Mouse (Mus musculus): ENCODE measurements around the gene Serpinf1. TPM values are rescaled to one million over a fixed set of nuclear protein-coding genes. Genes with fewer than 3 reads are reported as not detected.

The Serpinf1 gene
- total RNA-seq (2021): 10 to 100 TPM in 1 of 2 experiments, 1 to 10 TPM in 1; 9.7 to 10.5 TPM
- long read RNA-seq, experiment 1, partial matches to known transcripts: 0 of 1 reads
- long read RNA-seq, experiment 1, other reads (novel, unspliced or antisense): 0 of 1 reads
- long read RNA-seq, experiment 2, partial matches to known transcripts: 1 of 4 reads
- long read RNA-seq, experiment 2, other reads (novel, unspliced or antisense): 2 of 4 reads

GRCm38 (mm10) chr11:75422013-75422792 lies at the start of gene Serpinf1:
Serpinf1 (minus strand) TSS chr11:75422701.
- no peak for TF ChIP-seq CTCF (IDR thresholded peaks at IDR 0.05)
- no peak within 1 kb of the TSS for H3K27ac ChIP-seq
- no peak for DNase-seq (ENCODE audit: extremely low spot score in 1 of 2, low spot score in 2 of 2)
- intact Hi-C loops (cut with DNase I): no loop called here
- no peak within 1 kb of the TSS for H3K4me3 ChIP-seq

DNA sequence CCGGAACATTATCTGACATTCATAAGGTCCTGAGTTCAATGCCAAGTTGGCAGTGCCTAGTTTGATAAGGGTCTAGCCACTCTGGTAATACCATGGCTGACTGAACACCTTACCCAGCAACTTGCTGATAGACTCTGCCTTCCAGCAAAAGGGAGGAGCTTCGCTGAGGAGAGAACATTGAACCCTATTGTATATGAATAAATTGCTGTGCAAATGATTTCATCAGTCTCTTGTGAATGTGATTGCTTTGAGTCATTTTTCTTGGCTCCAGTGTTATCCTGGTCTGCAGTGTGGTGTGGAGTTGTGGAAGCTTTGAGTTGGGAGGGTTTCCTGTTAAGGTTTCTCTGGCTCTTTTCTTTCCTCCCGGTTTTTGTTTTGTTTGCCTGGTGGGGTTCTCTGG lies 48.2 kb upstream of the Serpinf1 start:
- DNase-seq (ENCODE audit: extremely low spot score in 1 of 2, low spot score in 2 of 2): no peak
- intact Hi-C loops (cut with DNase I): no loop called here
- H3K4me3 ChIP-seq: no peak overlapping the region
- TF ChIP-seq CTCF (IDR thresholded peaks at IDR 0.05): no peak
- no peak overlapping the region for H3K27ac ChIP-seq

GRCm38 (mm10) chr11:75469261-75469660 lies 46.8 kb upstream of the Serpinf1 start:
- intact Hi-C loops (cut with DNase I): no loop called here
- Histone ChIP-seq H3K4me3 (no peak overlapping the region), H3K27ac (no peak overlapping the region)
- TF ChIP-seq CTCF (IDR thresholded peaks at IDR 0.05): no peak
- DNase-seq (ENCODE audit: extremely low spot score in 1 of 2, low spot score in 2 of 2): no peak

DNA sequence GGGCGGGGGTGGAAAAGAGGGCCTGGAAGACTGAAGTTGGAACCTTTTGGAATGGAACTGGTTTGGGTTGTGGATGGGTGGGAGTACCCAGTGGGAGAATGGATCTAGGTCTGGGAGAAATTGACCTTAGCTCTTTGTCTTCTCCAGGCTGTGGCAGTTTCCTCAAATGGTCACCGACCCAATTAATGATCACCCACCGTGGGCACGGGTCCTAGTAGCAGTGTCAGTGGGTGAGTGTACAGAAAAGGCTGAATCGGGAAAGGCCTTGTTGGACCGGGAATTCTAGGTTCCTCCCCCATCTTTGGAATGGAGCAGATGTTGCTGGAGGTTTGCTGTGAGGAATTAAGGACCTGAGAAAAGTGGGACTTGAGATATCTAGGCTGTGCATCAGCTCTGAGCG lies 45.9 kb upstream of the Serpinf1 start:
- no peak for TF ChIP-seq CTCF (IDR thresholded peaks at IDR 0.05)
- Histone ChIP-seq H3K27ac (no peak overlapping the region), H3K4me3 (no peak overlapping the region)
- intact Hi-C loops (cut with DNase I): no loop called here
- DNase-seq (ENCODE audit: extremely low spot score in 1 of 2, low spot score in 2 of 2): no peak

- intact Hi-C loops (cut with DNase I): no loop called here
- Histone ChIP-seq H3K4me3 (0 out of 2 replicates have a peak overlapping the region, but pooled peaks have one; percentile 22), H3K27ac (no peak overlapping the region)
- TF ChIP-seq CTCF (IDR thresholded peaks at IDR 0.05): no peak; the same call in 1 of the 2 replicates
- no peak for DNase-seq (ENCODE audit: extremely low spot score in 1 of 2, low spot score in 2 of 2)
Observed at GRCm38 (mm10) chr11:75467512-75468215, 45.2 kb upstream of the Serpinf1 start.

- intact Hi-C loops (cut with DNase I): no loop called here
- TF ChIP-seq CTCF (IDR thresholded peaks at IDR 0.05): peak; percentile 20
- no peak for DNase-seq (ENCODE audit: extremely low spot score in 1 of 2, low spot score in 2 of 2)
Observed at GRCm38 (mm10) chr11:75466731-75467505, 44.4 kb upstream of the Serpinf1 start.

DNA sequence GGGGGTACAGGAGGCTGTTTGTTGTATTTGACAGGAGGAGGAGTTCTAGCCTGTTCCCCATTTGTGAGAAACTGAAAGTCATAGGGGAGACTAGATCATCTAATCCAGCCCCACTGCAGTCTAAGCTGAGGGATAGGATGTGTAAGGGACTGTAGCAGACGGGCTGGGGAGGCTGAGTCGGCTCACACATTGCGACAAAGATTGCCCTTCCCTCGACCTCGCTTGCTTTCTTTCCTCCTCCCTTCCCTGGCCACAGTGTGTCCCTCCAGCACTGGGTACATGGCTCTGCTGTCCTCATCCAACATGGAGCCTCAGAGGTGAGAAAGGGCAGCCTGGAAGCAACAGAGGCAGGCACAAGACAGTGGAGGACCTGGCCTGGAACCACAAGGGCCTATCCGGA lies 42.5 kb upstream of the Serpinf1 start:
- DNase-seq (ENCODE audit: extremely low spot score in 1 of 2, low spot score in 2 of 2): no peak
- intact Hi-C loops (cut with DNase I): loop anchor here (2.0 kb wide), 1 partner anchor 22 kb away; the partner anchor contains the start of gene Prpf8
- Histone ChIP-seq H3K4me3 (no peak overlapping the region), H3K27ac (no peak overlapping the region)
- no peak for TF ChIP-seq CTCF (IDR thresholded peaks at IDR 0.05)

More at GRCm38 (mm10) chr11:75466731-75467505, 44.4 kb upstream of the Serpinf1 start:
- no peak overlapping the region for H3K27ac ChIP-seq
- H3K4me3 ChIP-seq: no peak overlapping the region

DNA sequence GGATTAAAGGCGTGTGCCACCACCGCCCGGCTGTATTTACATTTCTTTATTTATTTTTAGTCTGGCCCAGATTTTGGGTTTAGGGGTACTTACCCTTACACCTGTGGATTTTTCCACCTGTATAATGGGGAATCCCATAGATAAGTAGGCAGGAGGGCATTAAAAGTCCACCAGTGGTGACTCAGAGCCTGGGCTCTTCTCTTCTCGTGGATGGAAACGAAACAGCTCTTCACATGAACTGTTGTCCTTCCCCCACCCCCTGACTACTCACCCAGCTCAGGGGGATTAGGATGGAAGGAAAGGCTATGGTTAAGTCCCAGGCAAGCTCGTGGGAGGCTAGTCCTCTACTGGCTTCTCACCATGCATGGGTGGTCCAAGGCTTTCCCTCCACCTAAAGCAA lies 41.9 kb upstream of the Serpinf1 start:
- H3K27ac ChIP-seq: no peak overlapping the region
- intact Hi-C loops (cut with DNase I): loop anchor here (2.0 to 5.0 kb wide), 2 partner anchors 22 to 272 kb away; partner anchors contain the start of genes Dph1, Prpf8 and Rtn4rl1
- no peak for TF ChIP-seq CTCF (IDR thresholded peaks at IDR 0.05)
- H3K4me3 ChIP-seq: no peak overlapping the region
- DNase-seq (ENCODE audit: extremely low spot score in 1 of 2, low spot score in 2 of 2): no peak

- H3K27ac ChIP-seq: no peak overlapping the region
- TF ChIP-seq CTCF (IDR thresholded peaks at IDR 0.05): no peak
- no peak for DNase-seq (ENCODE audit: extremely low spot score in 1 of 2, low spot score in 2 of 2)
- intact Hi-C loops (cut with DNase I): loop anchor here (2.0 to 5.0 kb wide), 2 partner anchors 23 to 271 kb away; partner anchors contain the start of genes Dph1, Prpf8 and Rtn4rl1
- peak overlapping the region; percentile 84 for H3K4me3 ChIP-seq
Observed at GRCm38 (mm10) chr11:75463624-75464023, 41.1 kb upstream of the Serpinf1 start.

DNA sequence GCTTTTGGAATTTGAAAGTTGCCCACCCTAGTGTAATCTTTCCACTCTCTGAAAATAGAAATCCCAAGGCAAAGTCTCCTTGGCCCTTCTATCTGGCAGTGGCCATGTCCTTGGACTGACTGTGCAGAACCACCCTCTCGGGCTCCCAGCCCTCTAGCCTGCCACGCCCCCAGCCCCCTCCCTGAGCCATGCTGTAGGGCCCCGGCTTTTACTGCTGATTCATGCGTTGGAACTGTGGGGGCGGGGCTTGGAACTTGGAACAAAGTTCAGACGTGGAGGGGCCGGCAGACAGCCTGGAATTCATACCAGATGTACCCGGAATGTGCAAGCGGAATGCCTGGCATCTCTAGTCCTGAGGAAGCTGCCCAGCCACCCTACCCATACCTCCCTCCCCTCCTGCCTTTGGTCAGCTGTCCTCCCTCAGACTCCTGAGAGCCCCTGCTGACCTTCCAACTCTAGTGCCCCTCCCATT lies 40.4 kb upstream of the Serpinf1 start:
- peak overlapping the region; percentile 84 for H3K4me3 ChIP-seq
- peak overlapping the region; percentile 95 for H3K27ac ChIP-seq
- DNase-seq (ENCODE audit: extremely low spot score in 1 of 2, low spot score in 2 of 2): peak; percentile 60 to 61
- no peak for TF ChIP-seq CTCF (IDR thresholded peaks at IDR 0.05)
- intact Hi-C loops (cut with DNase I): loop anchor here (5.0 kb wide), 1 partner anchor 271 kb away; the partner anchor contains the start of genes Dph1 and Rtn4rl1

DNA sequence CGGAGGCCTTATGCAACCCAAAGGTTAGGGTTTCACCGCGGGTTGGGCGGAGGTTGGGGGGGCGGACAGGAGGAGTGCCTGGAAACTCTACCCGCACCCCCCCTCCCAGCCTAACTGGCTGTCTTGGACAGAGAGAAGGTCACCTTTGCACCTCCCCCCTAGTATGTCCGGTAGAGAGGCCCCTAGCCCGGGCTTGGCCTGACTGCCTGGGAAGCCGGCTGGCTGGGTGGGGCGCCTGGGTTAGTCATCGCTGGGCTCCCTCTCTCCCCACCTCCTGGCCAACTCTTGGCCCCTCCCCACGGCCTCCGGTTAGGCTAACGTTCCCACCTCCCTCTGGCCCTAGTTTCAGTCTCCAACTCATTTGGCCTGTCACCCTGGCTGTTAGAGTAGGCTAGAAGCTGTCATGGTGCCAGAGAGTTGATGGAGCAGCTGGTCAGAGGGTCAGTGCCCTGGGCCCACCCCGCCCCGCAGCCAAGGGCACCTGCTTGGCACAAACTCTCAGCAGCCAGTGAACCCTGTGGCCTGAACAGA lies 39.8 kb upstream of the Serpinf1 start:
- peak overlapping the region; percentile 95 for H3K27ac ChIP-seq
- H3K4me3 ChIP-seq: peak overlapping the region; percentile 84
- no peak for TF ChIP-seq CTCF (IDR thresholded peaks at IDR 0.05)
- peak; percentile 51 to 53 for DNase-seq (ENCODE audit: extremely low spot score in 1 of 2, low spot score in 2 of 2)
- intact Hi-C loops (cut with DNase I): loop anchor here (5.0 kb wide), 1 partner anchor 270 kb away; the partner anchor contains the start of genes Dph1 and Rtn4rl1

Measured in left cerebral cortex, adult 2 months (tissue).